Mouse (Mus musculus): ENCODE results near the gene Art3. TPM values are rescaled to one million over a fixed set of nuclear protein-coding genes. Genes with fewer than 3 reads are reported as not detected.

The Art3 gene
- polyA plus RNA-seq, 1 experiment from 2014 or later, result 3.9 TPM

DNA sequence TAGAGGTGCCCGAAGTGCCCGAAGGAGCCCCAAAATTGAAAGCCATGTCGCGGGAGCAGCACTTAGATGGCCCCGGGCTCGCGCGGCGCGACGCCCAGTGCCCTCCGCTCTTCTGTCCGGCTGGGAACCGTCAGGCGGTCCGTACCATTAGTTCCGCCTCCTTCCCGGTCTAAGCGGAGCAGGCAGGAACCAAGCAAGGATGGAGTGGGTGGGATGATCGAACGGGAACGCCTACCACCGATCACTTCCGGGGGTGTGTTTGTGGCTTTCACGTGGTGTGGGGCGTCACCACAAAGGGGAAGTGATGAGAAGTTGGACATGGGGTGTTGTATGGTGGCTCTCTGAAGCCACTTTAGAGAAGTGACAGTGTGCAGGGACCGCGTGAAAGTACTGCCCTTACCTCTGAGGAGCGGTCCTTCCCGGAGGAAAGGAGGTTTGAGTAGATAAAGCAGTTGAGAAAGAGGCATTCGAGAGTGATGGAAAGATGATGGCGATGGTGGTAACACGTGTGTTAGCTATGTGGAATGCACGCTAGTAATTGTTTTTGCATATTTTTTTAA is 103.5 kb downstream of the Art3 start, which contains the start of gene Nup54:
Gene Nup54 (minus strand): TSS at position 195 of the 560 bp plus-strand sequence.
- H3K36me3 ChIP-seq, result peaks cover 7% of the 10 kb centered on the region
- H3K9me3 ChIP-seq (replicated peaks), result no peaks in the 10 kb centered on the region
- H3K27me3 ChIP-seq, result no peaks in the 10 kb centered on the region
- H3K4me1 ChIP-seq, result peaks cover 9% of the 10 kb centered on the region
- ATAC-seq (replicated peaks; ENCODE audit: low FRiP score), result peak; percentile 99
- H3K27ac ChIP-seq, result peak within 1 kb of the TSS; percentile 87
- H3K4me2 ChIP-seq, result peak within 1 kb of the TSS; percentile 84
- H3K9ac ChIP-seq, result peak within 1 kb of the TSS; percentile 90
- H3K4me3 ChIP-seq (replicated peaks), result peak within 1 kb of the TSS; percentile 86
- WGBS, result under 1% methylated on average over 34 of the region's 34 CpGs

DNA sequence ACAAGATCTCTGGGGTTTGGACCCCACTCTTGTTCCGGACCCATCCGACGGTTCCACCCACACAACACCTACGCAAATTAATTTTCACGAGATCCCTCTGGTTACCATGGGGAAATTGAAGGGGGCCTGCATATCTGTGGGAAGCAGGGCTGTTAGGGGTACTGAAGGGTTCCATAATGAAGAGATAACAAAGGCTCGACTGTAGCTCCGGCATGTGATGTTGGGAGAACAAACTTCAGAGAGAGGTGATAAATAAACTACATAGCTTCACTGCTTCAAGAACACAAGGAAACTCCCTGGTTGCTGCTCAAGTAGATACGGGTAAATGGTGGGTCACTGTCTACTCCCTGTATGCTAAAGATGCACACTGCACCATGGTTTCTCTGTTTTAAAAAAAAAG is 106.9 kb downstream of the Art3 start:
- Histone ChIP-seq H3K9me3 (replicated peaks) (no peaks in the 10 kb centered on the region), H3K27ac (no peak overlapping the region), H3K27me3 (no peaks in the 10 kb centered on the region), H3K4me3 (replicated peaks) (no peak overlapping the region), H3K4me2 (no peak overlapping the region), H3K9ac (no peak overlapping the region), H3K4me1 (peaks cover 5% of the 10 kb centered on the region; the same call in 1 of the 2 replicates), H3K36me3 (no peaks in the 10 kb centered on the region)
- WGBS, result 87% methylated on average over 8 of the region's 8 CpGs
- ATAC-seq (replicated peaks; ENCODE audit: low FRiP score), result no peak

DNA sequence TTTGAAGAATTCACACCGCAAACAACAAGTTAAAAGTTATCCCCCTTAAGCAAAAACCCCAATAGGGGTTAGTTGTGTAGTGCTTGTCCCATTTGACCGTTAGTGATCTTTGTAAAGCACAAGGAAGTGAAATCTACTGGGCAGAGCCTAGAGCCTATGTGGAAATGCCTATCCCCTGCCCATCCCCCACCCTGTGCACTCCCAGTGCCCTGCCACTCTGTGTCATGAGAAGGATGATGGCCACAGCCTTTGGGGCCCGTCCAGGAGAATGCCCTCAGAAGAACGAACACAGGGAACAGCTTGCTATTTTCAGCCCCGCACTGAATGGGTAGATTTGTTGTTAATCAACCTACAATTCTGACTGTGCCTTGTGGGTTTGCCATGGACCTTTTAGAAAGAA is 109.9 kb downstream of the Art3 start:
- ATAC-seq (replicated peaks; ENCODE audit: low FRiP score), result no peak
- no peak overlapping the region for H3K4me3 ChIP-seq (replicated peaks)
- no peak overlapping the region for H3K4me2 ChIP-seq
- no peaks in the 10 kb centered on the region for H3K27me3 ChIP-seq
- no peaks in the 10 kb centered on the region for H3K9me3 ChIP-seq (replicated peaks)
- H3K4me1 ChIP-seq, result no peaks in the 10 kb centered on the region
- peaks cover 13% of the 10 kb centered on the region; the same call in 1 of the 2 replicates for H3K36me3 ChIP-seq
- 61% methylated on average over 5 of the region's 5 CpGs for WGBS
- H3K9ac ChIP-seq, result no peak overlapping the region
- H3K27ac ChIP-seq, result no peak overlapping the region

DNA sequence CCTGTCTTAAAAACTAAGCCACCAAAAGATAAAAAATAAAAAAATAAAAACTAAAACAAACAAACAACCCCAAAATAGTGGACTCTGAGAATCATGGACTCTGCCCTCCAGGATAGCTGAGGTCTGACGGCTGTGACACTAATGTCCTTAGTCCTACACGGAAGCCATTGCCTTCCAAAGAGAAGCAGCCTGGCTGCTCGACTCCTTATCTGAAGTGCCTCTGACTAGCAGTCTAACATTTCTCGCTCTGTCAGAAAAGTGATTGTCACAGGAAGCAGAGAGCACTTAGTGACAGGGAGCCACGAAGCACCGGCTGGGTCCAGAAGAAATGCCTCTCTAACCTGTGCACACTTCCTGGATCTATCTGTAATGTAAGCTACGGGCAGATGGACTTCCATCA is 111.3 kb downstream of the Art3 start:
- 81% methylated on average over 7 of the region's 7 CpGs for WGBS
- no peak for ATAC-seq (replicated peaks; ENCODE audit: low FRiP score)

DNA sequence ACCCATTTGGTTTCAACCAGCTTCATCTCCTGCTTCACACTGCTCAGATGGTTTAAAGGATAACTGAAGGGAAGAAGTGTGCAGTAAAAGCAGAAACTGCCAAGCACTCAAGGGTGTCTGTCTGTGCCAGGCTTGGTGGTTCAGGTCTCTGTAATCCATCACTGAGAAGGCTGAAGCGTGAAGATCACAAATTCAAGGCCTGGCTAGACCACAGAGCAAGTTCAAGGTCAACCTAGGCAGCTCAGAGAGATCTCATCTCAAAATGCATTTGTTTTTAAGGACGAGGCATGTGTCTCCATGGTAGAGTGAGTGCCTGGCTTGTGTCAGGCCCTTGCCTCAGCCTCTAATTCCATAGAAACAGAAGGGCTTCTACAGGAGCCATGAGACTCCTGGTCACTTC is 113.4 kb downstream of the Art3 start:
- 84% methylated on average over 2 of the region's 2 CpGs for WGBS

More for the DNA sequence above, 111.3 kb downstream of the Art3 start:
- H3K4me2 ChIP-seq, result no peak overlapping the region
- H3K4me3 ChIP-seq (replicated peaks), result no peak overlapping the region
- no peak overlapping the region for H3K9ac ChIP-seq
- peaks cover 28% of the 10 kb centered on the region for H3K36me3 ChIP-seq
- H3K27ac ChIP-seq, result no peak overlapping the region
- no peaks in the 10 kb centered on the region for H3K27me3 ChIP-seq
- H3K9me3 ChIP-seq (replicated peaks), result no peaks in the 10 kb centered on the region
- H3K4me1 ChIP-seq, result no peaks in the 10 kb centered on the region

DNA sequence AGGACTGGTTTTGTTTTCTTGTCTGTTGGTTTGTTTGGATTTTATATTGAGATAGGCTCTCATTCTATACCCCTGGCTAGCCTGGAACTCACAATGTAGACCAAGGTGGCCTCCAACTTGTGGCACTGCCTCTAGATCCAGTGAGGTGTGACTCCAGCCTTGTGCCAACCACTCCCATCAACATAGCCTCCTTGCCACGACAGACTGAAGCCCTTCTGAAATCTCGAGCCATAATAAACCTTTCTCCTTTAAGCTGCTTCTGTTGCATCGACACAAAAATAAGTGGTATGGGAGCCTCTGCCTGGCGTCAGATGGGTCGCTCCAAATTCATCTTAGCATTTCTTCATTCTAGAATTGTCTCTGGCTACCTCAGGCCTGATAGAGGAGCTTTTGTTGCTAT is 115.1 kb downstream of the Art3 start:
- Histone ChIP-seq H3K4me2 (no peak overlapping the region), H3K9me3 (replicated peaks) (no peaks in the 10 kb centered on the region), H3K36me3 (peaks cover 52% of the 10 kb centered on the region), H3K4me1 (no peaks in the 10 kb centered on the region), H3K27me3 (no peaks in the 10 kb centered on the region), H3K9ac (no peak overlapping the region), H3K4me3 (replicated peaks) (no peak overlapping the region), H3K27ac (no peak overlapping the region)
- 92% methylated on average over 5 of the region's 5 CpGs for WGBS
- no peak for ATAC-seq (replicated peaks; ENCODE audit: low FRiP score)

More for the DNA sequence above, 113.4 kb downstream of the Art3 start:
- Histone ChIP-seq H3K4me1 (no peaks in the 10 kb centered on the region), H3K9me3 (replicated peaks) (no peaks in the 10 kb centered on the region), H3K4me3 (replicated peaks) (no peak overlapping the region), H3K4me2 (no peak overlapping the region), H3K27me3 (no peaks in the 10 kb centered on the region), H3K36me3 (peaks cover 43% of the 10 kb centered on the region), H3K27ac (no peak overlapping the region), H3K9ac (no peak overlapping the region)
- no peak for ATAC-seq (replicated peaks; ENCODE audit: low FRiP score)

DNA sequence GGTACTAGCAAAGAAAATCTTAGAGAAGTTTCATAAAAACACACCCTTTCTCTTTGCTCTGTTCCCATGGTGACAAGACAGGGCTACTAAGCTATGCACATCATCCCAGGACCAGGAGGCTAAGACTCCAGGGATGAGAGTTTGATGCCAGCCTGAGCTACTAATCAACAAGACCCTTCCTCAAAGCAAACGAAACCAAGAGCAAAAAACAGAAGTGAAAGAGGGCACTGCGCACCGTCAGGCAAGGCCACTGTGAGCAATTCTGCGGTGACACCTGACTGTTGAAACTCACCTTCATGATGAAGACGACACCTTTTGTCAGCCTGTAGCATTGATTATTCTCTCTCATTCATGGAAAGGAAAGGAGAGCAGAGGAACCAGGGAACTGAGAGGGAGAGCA is 121.2 kb downstream of the Art3 start:
- Histone ChIP-seq H3K9me3 (replicated peaks) (no peaks in the 10 kb centered on the region), H3K27me3 (no peaks in the 10 kb centered on the region), H3K36me3 (peaks cover 34% of the 10 kb centered on the region), H3K9ac (no peak overlapping the region), H3K4me1 (no peaks in the 10 kb centered on the region), H3K4me2 (no peak overlapping the region), H3K4me3 (replicated peaks) (no peak overlapping the region), H3K27ac (no peak overlapping the region)
- no peak for ATAC-seq (replicated peaks; ENCODE audit: low FRiP score)
- 95% methylated on average over 5 of the region's 5 CpGs for WGBS

DNA sequence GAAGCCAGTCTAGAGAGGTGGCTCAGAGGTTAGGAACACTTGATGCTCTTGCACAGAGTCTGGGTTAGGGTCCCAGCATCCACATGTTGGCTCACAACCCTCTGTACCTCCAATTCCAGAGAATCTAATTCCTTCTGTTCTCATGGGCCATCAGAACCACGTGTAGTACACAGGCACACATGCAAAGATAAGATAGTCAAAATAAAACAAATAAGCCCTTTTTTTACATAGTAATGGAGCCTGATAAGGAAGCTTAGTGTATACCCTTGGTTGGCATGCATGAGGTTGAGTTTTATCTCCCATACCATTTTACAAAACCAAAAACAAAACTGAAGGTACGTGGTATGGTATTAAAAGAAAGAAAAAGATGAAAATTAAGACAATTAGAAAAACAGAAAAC is 125.8 kb downstream of the Art3 start:
- no peak for ATAC-seq (replicated peaks; ENCODE audit: low FRiP score)
- Histone ChIP-seq H3K9me3 (replicated peaks) (no peaks in the 10 kb centered on the region), H3K4me3 (replicated peaks) (no peak overlapping the region), H3K9ac (no peak overlapping the region), H3K36me3 (peaks cover 16% of the 10 kb centered on the region), H3K27ac (no peak overlapping the region), H3K4me1 (no peaks in the 10 kb centered on the region), H3K4me2 (no peak overlapping the region), H3K27me3 (no peaks in the 10 kb centered on the region)
- 84% methylated on average over 2 of the region's 2 CpGs for WGBS

DNA sequence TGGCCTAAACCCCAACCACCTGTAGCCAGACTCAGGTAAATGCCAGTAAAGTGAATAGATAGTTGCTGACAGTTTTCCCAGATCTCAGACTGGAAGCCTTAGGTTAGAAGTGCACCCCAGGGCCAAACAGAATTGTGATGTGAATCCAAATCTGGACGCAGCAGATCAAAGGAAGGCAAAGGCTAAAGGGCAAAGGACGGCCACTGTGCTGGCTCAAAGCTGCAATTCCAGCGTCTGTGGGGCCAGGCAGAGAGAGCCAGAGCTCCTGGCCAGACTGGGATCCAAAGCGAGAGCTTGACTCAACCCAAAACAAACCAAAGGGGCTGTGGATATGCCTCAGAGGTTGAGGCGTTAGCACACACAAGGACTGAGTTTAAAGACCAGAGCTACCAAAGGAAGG is 127.1 kb downstream of the Art3 start:
- whole genome bisulfite sequencing, result 48% methylated on average over 5 of the region's 5 CpGs
- no peak overlapping the region for H3K27ac ChIP-seq
- H3K4me1 ChIP-seq, result no peaks in the 10 kb centered on the region
- H3K9me3 ChIP-seq (replicated peaks), result no peaks in the 10 kb centered on the region
- no peak overlapping the region for H3K4me3 ChIP-seq (replicated peaks)
- H3K4me2 ChIP-seq, result no peak overlapping the region
- H3K36me3 ChIP-seq, result peaks cover 11% of the 10 kb centered on the region
- no peak overlapping the region for H3K9ac ChIP-seq
- no peak for ATAC-seq (replicated peaks; ENCODE audit: low FRiP score)
- H3K27me3 ChIP-seq, result no peaks in the 10 kb centered on the region

DNA sequence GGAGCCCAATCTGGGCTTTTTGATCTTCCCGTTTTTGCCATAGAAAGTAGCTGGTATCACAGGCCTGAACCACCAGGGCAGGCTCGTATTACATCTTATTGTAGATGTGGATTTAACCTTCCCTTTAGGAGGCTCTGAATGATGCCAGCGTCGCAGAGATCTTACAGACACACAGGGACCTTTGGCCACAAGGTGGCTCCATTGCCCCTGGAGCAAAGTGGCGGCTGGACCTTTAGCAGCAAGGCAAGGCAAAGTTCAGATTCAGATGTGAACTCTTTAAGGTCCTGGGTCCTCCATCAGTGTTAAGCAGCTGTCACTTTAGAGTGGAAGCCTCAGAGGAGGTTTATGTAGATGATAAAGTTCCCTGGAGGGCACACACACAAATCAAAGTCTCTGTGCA is 129.7 kb downstream of the Art3 start:
- 24% methylated on average over 5 of the region's 5 CpGs for WGBS
- Histone ChIP-seq H3K4me1 (no peaks in the 10 kb centered on the region), H3K9ac (no peak overlapping the region), H3K9me3 (replicated peaks) (no peaks in the 10 kb centered on the region), H3K4me3 (replicated peaks) (no peak overlapping the region), H3K27me3 (no peaks in the 10 kb centered on the region), H3K36me3 (peaks cover 6% of the 10 kb centered on the region; the same call in 1 of the 2 replicates), H3K4me2 (no peak overlapping the region), H3K27ac (no peak overlapping the region)
- ATAC-seq (replicated peaks; ENCODE audit: low FRiP score), result no peak; the same call in 1 of the 2 replicates

Small RNA genes lying within 50 kb of the gene (microRNA-seq; reads per million reads assigned to microRNA genes)
- gene Mir6415, result not detected

Other genes starting within 250 kb of the Art3 start
- gene G3bp2, start 248.1 kb upstream of the Art3 start, polyA plus RNA-seq (2015; fragmentation: Nextera tagmentation; extraction: Ambion mirVana), result 174 and 191 TPM in 2 replicates
- 42.9 and 46.5 TPM in 2 replicates for gene Uso1, start 193.9 kb upstream of the Art3 start, polyA plus RNA-seq (2015; fragmentation: Nextera tagmentation; extraction: Ambion mirVana)
- gene U90926, start 116.4 kb upstream of the Art3 start, polyA plus RNA-seq (2015; fragmentation: Nextera tagmentation; extraction: Ambion mirVana), result not detected in 2 replicates
- 0.08 and 0.35 TPM in 2 replicates for gene Ppef2, start 75.5 kb upstream of the Art3 start, polyA plus RNA-seq (2015; fragmentation: Nextera tagmentation; extraction: Ambion mirVana)
- gene Naaa, start 53.7 kb upstream of the Art3 start, polyA plus RNA-seq (2015; fragmentation: Nextera tagmentation; extraction: Ambion mirVana), result 21.3 and 24.1 TPM in 2 replicates
- gene Sdad1, start 21.3 kb upstream of the Art3 start, polyA plus RNA-seq (2015; fragmentation: Nextera tagmentation; extraction: Ambion mirVana), result 45.7 and 47.9 TPM in 2 replicates
- gene Cxcl9, start 3.7 kb upstream of the Art3 start, polyA plus RNA-seq (2015; fragmentation: Nextera tagmentation; extraction: Ambion mirVana), result not detected in 2 replicates
- gene Cxcl10, start 17.1 kb downstream of the Art3 start, polyA plus RNA-seq (2015; fragmentation: Nextera tagmentation; extraction: Ambion mirVana), result 0.72 and 1.4 TPM in 2 replicates
- 54.1 and 55.1 TPM in 2 replicates for gene Nup54, start 103.4 kb downstream of the Art3 start, polyA plus RNA-seq (2015; fragmentation: Nextera tagmentation; extraction: Ambion mirVana)
- 9.1 and 9.7 TPM in 2 replicates for gene Scarb2, start 175.0 kb downstream of the Art3 start, polyA plus RNA-seq (2015; fragmentation: Nextera tagmentation; extraction: Ambion mirVana)
- gene Fam47e, start 223.2 kb downstream of the Art3 start, polyA plus RNA-seq (2015; fragmentation: Nextera tagmentation; extraction: Ambion mirVana), result not detected in 2 replicates

Measured in kidney, embryonic 15.5 days (tissue).